Mouse (Mus musculus) MEL (cell line): ENCODE results near the gene Rhoq. TPM values are rescaled to one million over a fixed set of nuclear protein-coding genes. Genes with fewer than 3 reads are reported as not detected.

ENCODE experiments used
- DNase-seq: peaks from one replicate; pipeline ENCODE4 v3.0.0; 2011; ENCODE audit warnings: low read depth, low spot score
- H3K27ac ChIP-seq: 2 replicates; pipeline ENCODE4 v1.5.1; 2012; ENCODE audit warnings: low read depth, mild to moderate bottlenecking, control low read depth, low read length, moderate library complexity; ENCODE audit not compliant: control insufficient read depth
- H3K27me3 ChIP-seq, 2 experiments: fragments of 150-350 bp in 1 of 2; sonication (generic) in 1 of 2; 2 replicates each; pipeline ENCODE4 v1.6.1; 2012; ENCODE audit warnings: low read length in 2 of 2, mild to moderate bottlenecking in 2 of 2, improper control_type of control experiment in 1 of 2, moderate library complexity in 1 of 2; ENCODE audit not compliant: insufficient read depth in 2 of 2, control insufficient read depth in 1 of 2
- H3K36me3 ChIP-seq, 2 experiments: 2 replicates each; pipeline ENCODE4 v1.6.1; 2012 to 2014; ENCODE audit warnings: low read length in 2 of 2, improper control_type of control experiment in 1 of 2, inconsistent platforms in 1 of 2, mild to moderate bottlenecking in 1 of 2; ENCODE audit not compliant: insufficient read depth in 2 of 2, control insufficient read depth in 1 of 2
- H3K4me1 ChIP-seq, 2 experiments: fragments of 150-350 bp in 1 of 2; sonication (generic) in 1 of 2; 2 replicates each; pipeline ENCODE4 v1.6.1; 2012; ENCODE audit warnings: low read length in 2 of 2, improper control_type of control experiment in 1 of 2, mild to moderate bottlenecking in 1 of 2; ENCODE audit not compliant: insufficient read depth in 2 of 2, control insufficient read depth in 1 of 2
- H3K4me3 ChIP-seq, 2 experiments: fragments of 150-350 bp in 1 of 2; sonication (generic) in 1 of 2; 2 replicates each; pipeline ENCODE4 v1.5.1; 2012; ENCODE audit warnings: low read depth in 2 of 2, low read length in 2 of 2, mild to moderate bottlenecking in 2 of 2, moderate library complexity in 2 of 2, control low read depth in 1 of 2, improper control_type of control experiment in 1 of 2; ENCODE audit not compliant: control insufficient read depth in 1 of 2, insufficient read depth in 1 of 2
- H3K79me2 ChIP-seq: 2 replicates; pipeline ENCODE4 v1.6.1; 2012; ENCODE audit warnings: mild to moderate bottlenecking, low read length, moderate library complexity; ENCODE audit not compliant: control insufficient read depth, poor library complexity, insufficient read depth
- H3K9ac ChIP-seq: 2 replicates; pipeline ENCODE4 v1.6.1; 2012; ENCODE audit warnings: low read depth, mild to moderate bottlenecking, control low read depth, low read length, moderate library complexity; ENCODE audit not compliant: control insufficient read depth, poor library complexity, severe bottlenecking
- H3K9me3 ChIP-seq: fragments of 150-350 bp; sonication (generic); replicated peaks from 2 replicates; pipeline ENCODE4 v1.6.1; 2012; ENCODE audit warnings: mild to moderate bottlenecking, low read length, improper control_type of control experiment, moderate library complexity; ENCODE audit not compliant: insufficient read depth
- CHD2 ChIP-seq: IDR thresholded peaks from 2 replicates; pipeline ENCODE4 v1.6.1; 2011; ENCODE audit warnings: low read length, improper control_type of control experiment
- CTCF ChIP-seq, 3 experiments: IDR thresholded peaks in 2 of 3; conservative IDR thresholded peaks in 1 of 3; 2 replicates each; pipeline ENCODE4 v1.5.1; 2011 to 2012; ENCODE audit warnings: low read length in 3 of 3, low read depth in 2 of 3, mild to moderate bottlenecking in 2 of 3, improper control_type of control experiment in 1 of 3, inconsistent platforms in 1 of 3, mixed read lengths in 1 of 3, moderate library complexity in 1 of 3; ENCODE audit not compliant: control insufficient read depth in 1 of 3, insufficient read depth in 1 of 3, poor library complexity in 1 of 3, severe bottlenecking in 1 of 3
- EP300 ChIP-seq, 2 experiments: IDR thresholded peaks; 2 replicates each; pipeline ENCODE4 v1.6.1; 2011; ENCODE audit warnings: improper control_type of control experiment in 2 of 2, low read length in 2 of 2, low read depth in 1 of 2, mild to moderate bottlenecking in 1 of 2
- ETS1 ChIP-seq: IDR thresholded peaks from 2 replicates; pipeline ENCODE4 v1.6.1; 2012; ENCODE audit warnings: low read depth, mild to moderate bottlenecking, inconsistent platforms, low read length, improper control_type of control experiment, moderate library complexity
- GATA1 ChIP-seq: IDR thresholded peaks from 2 replicates; pipeline ENCODE4 v1.6.1; 2011; ENCODE audit warnings: low read depth, low read length, improper control_type of control experiment
- HCFC1 ChIP-seq: IDR thresholded peaks from 2 replicates; pipeline ENCODE4 v1.6.1; 2012; ENCODE audit warnings: low read depth, mild to moderate bottlenecking, inconsistent platforms, low read length, improper control_type of control experiment, moderate library complexity
- JUND ChIP-seq: IDR thresholded peaks from 2 replicates; pipeline ENCODE4 v1.6.1; 2011; ENCODE audit warnings: low read depth, mild to moderate bottlenecking, improper control_type of control experiment, low read length
- KAT2A ChIP-seq: conservative IDR thresholded peaks from 2 replicates; pipeline ENCODE4 v1.6.1; 2012; ENCODE audit warnings: low read depth, low read length, improper control_type of control experiment, inconsistent platforms
- MAFK ChIP-seq: IDR thresholded peaks from 2 replicates; pipeline ENCODE4 v1.6.1; 2011; ENCODE audit warnings: low read depth, mild to moderate bottlenecking, low read length, improper control_type of control experiment, borderline replicate concordance
- MAX ChIP-seq: IDR thresholded peaks from 2 replicates; pipeline ENCODE4 v1.6.1; 2011; ENCODE audit warnings: low read length, improper control_type of control experiment
- MAZ ChIP-seq: IDR thresholded peaks from 2 replicates; pipeline ENCODE4 v1.6.1; 2012; ENCODE audit warnings: low read depth, mild to moderate bottlenecking, inconsistent platforms, low read length, improper control_type of control experiment
- MEF2A ChIP-seq: IDR thresholded peaks from 2 replicates; pipeline ENCODE4 v1.6.1; 2014; ENCODE audit warnings: low read depth, mild to moderate bottlenecking, inconsistent platforms, low read length, improper control_type of control experiment; ENCODE audit not compliant: poor library complexity, insufficient replicate concordance, severe bottlenecking; ENCODE audit errors: extremely low read depth
- MYB ChIP-seq: IDR thresholded peaks from 2 replicates; pipeline ENCODE4 v1.6.1; 2011; ENCODE audit warnings: mild to moderate bottlenecking, low read depth, low read length, improper control_type of control experiment
- NELFE ChIP-seq: IDR thresholded peaks from 2 replicates; pipeline ENCODE4 v1.6.1; 2011; ENCODE audit warnings: low read depth, low read length, improper control_type of control experiment
- POLR2AphosphoS5 ChIP-seq: IDR thresholded peaks from 2 replicates; pipeline ENCODE4 v1.6.1; 2012; ENCODE audit warnings: low read depth, borderline replicate concordance, mild to moderate bottlenecking, inconsistent platforms, low read length, moderate library complexity, mixed read lengths
- RAD21 ChIP-seq: IDR thresholded peaks from 2 replicates; pipeline ENCODE4 v1.6.1; 2011; ENCODE audit warnings: mild to moderate bottlenecking, low read depth, low read length, improper control_type of control experiment
- RCOR1 ChIP-seq: IDR thresholded peaks from 2 replicates; pipeline ENCODE4 v1.6.1; 2012; ENCODE audit warnings: low read depth, mild to moderate bottlenecking, inconsistent platforms, low read length, improper control_type of control experiment
- SIN3A ChIP-seq: IDR thresholded peaks from 2 replicates; pipeline ENCODE4 v1.6.1; 2012; ENCODE audit warnings: low read length, improper control_type of control experiment, inconsistent platforms
- SMC3 ChIP-seq: IDR thresholded peaks from 2 replicates; pipeline ENCODE4 v1.6.1; 2011; ENCODE audit warnings: low read depth, low read length, improper control_type of control experiment
- TBP ChIP-seq: IDR thresholded peaks from 2 replicates; pipeline ENCODE4 v1.8.0; 2011; ENCODE audit warnings: low read depth, low read length, improper control_type of control experiment
- TCF12 ChIP-seq: IDR thresholded peaks from 2 replicates; pipeline ENCODE4 v1.6.1; 2014; ENCODE audit warnings: low read depth, mild to moderate bottlenecking, inconsistent platforms, low read length, improper control_type of control experiment, moderate library complexity
- UBTF ChIP-seq: IDR thresholded peaks from 2 replicates; pipeline ENCODE4 v1.6.1; 2012; ENCODE audit warnings: low read depth, mild to moderate bottlenecking, inconsistent platforms, low read length, improper control_type of control experiment, moderate library complexity, borderline replicate concordance; ENCODE audit not compliant: insufficient read depth
- USF2 ChIP-seq, 2 experiments: IDR thresholded peaks; 2 replicates each; pipeline ENCODE4 v1.6.1; 2011 to 2012; ENCODE audit warnings: improper control_type of control experiment in 2 of 2, low read length in 2 of 2, borderline replicate concordance in 1 of 2, inconsistent platforms in 1 of 2, low read depth in 1 of 2, mild to moderate bottlenecking in 1 of 2; ENCODE audit not compliant: insufficient read depth in 1 of 2
- ZC3H11A ChIP-seq: IDR thresholded peaks from 2 replicates; pipeline ENCODE4 v1.6.1; 2012; ENCODE audit warnings: low read depth, mild to moderate bottlenecking, inconsistent platforms, low read length, improper control_type of control experiment
- ZMIZ1 ChIP-seq: IDR thresholded peaks from 2 replicates; pipeline ENCODE4 v1.6.1; 2012; ENCODE audit warnings: low read depth, mild to moderate bottlenecking, inconsistent platforms, low read length, improper control_type of control experiment, moderate library complexity
- polyA plus RNA-seq, 2 experiments: library from polyadenylated mRNA; stranded (reverse) in 1 of 2; unstranded in 1 of 2; fragments of >175 nt in 1 of 2; fragments of >200 nt in 1 of 2; gene quantifications; 2 replicates each; pipeline versions ENCODE4 v1.2.1 to v1.2.4; 2012; ENCODE audit warnings: low replicate concordance in 2 of 2, low read depth in 1 of 2; ENCODE audit not compliant: insufficient read length in 2 of 2, insufficient read depth in 1 of 2, missing spikeins in 1 of 2
- total RNA-seq: library from RNA; depleted of rRNA; stranded (reverse); fragments of 300-350 nt; gene quantifications from 2 replicates; pipeline ENCODE4 v1.2.3, GENCODE M21; 2012

Rhoq gene
- total and polyA plus RNA-seq, 3 experiments, result 3.1 to 34.9 (median 9.4) TPM

DNA sequence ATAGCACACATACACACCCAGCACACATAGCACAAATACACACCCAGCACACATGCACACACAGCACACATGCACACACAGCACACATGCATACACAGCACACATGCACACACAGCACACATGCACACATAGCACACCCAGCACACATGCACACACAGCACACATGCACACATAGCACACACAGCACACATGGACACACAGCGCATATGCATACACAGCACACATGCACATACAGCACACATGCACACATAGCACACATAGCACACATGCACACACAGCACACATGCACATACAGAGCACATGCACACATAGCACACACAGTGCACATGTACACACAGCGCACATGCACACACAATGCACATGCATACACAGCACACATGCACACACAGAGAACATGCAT lies 18.8 kb downstream of the Rhoq start:
- H3K9ac ChIP-seq, result no peak overlapping the region
- DNase-seq, result no peak
- no peak overlapping the region for H3K4me3 ChIP-seq
- no peak overlapping the region for H3K27ac ChIP-seq
- H3K9me3 ChIP-seq, result no peaks in the 10 kb centered on the region
- H3K36me3 ChIP-seq, result no peaks in the 10 kb centered on the region
- H3K79me2 ChIP-seq, result no peaks in the 10 kb centered on the region
- no peak for TF ChIP-seq HCFC1
- TF ChIP-seq MAX, result no peak
- no peak for TF ChIP-seq MAFK
- TF ChIP-seq TCF12, result no peak
- TF ChIP-seq MYB, result no peak
- TF ChIP-seq EP300 (IDR thresholded peaks at IDR 0.05; ENCODE audit: low read depth in 1 of 2, low read length in 2 of 2), result no peak
- TF ChIP-seq TBP, result no peak
- TF ChIP-seq RAD21, result no peak
- no peak for TF ChIP-seq SMC3
- no peak for TF ChIP-seq ETS1
- TF ChIP-seq SIN3A, result no peak
- TF ChIP-seq MEF2A, result no peak
- TF ChIP-seq MAZ, result no peak
- TF ChIP-seq USF2 (IDR thresholded peaks at IDR 0.05; ENCODE audit: borderline replicate concordance in 1 of 2, insufficient read depth in 1 of 2, low read depth in 1 of 2, low read length in 2 of 2), result no peak
- no peak for TF ChIP-seq JUND
- no peak for TF ChIP-seq KAT2A
- no peak for TF ChIP-seq CTCF (IDR thresholded peaks at IDR 0.05 in 2 of 3, conservative IDR thresholded peaks at IDR 0.05 in 1 of 3; ENCODE audit: control insufficient read depth in 1 of 3, insufficient read depth in 1 of 3, low read depth in 2 of 3, low read length in 3 of 3, poor library complexity in 1 of 3, severe bottlenecking in 1 of 3)
- TF ChIP-seq ZMIZ1, result no peak
- TF ChIP-seq, all 39 proteins: peak for 0
- H3K4me1 ChIP-seq, result no peaks in the 10 kb centered on the region
- no peaks in the 10 kb centered on the region for H3K27me3 ChIP-seq

GRCm38 (mm10) chr17:86982497-86982896 lies 19.6 kb downstream of the Rhoq start:
- DNase-seq, result no peak
- no peaks in the 10 kb centered on the region for H3K9me3 ChIP-seq
- H3K36me3 ChIP-seq, result no peaks in the 10 kb centered on the region
- no peaks in the 10 kb centered on the region for H3K27me3 ChIP-seq
- TF ChIP-seq JUND (no peak), MAX (no peak), GATA1 (no peak), TBP (no peak), NELFE (no peak), ZC3H11A (no peak), UBTF (no peak), POLR2AphosphoS5 (no peak), USF2 (IDR thresholded peaks at IDR 0.05; ENCODE audit: borderline replicate concordance in 1 of 2, insufficient read depth in 1 of 2, low read depth in 1 of 2, low read length in 2 of 2) (no peak), EP300 (IDR thresholded peaks at IDR 0.05; ENCODE audit: low read depth in 1 of 2, low read length in 2 of 2) (no peak), CHD2 (no peak), RCOR1 (no peak)
- H3K27ac ChIP-seq, result no peak overlapping the region
- no peak overlapping the region for H3K9ac ChIP-seq
- H3K4me3 ChIP-seq, result no peak overlapping the region
- H3K4me1 ChIP-seq, result no peaks in the 10 kb centered on the region
- no peaks in the 10 kb centered on the region for H3K79me2 ChIP-seq
